Mouse (Mus musculus): ENCODE measurements around the gene Gm49337. TPM values are rescaled to one million over a fixed set of nuclear protein-coding genes. Genes with fewer than 3 reads are reported as not detected.

The Gm49337 gene
- polyA plus RNA-seq, 1 experiment from 2014 or later, result not detected

- WGBS (ENCODE audit: insufficient replicate concordance), result 55% methylated on average over 8 of the region's 8 CpGs
- Histone ChIP-seq H3K4me3 (no peak overlapping the region), H3K4me2 (no peak overlapping the region)
Observed at GRCm38 (mm10) chr4:116165708-116166407, 7.3 kb upstream of the Gm49337 start.

DNA sequence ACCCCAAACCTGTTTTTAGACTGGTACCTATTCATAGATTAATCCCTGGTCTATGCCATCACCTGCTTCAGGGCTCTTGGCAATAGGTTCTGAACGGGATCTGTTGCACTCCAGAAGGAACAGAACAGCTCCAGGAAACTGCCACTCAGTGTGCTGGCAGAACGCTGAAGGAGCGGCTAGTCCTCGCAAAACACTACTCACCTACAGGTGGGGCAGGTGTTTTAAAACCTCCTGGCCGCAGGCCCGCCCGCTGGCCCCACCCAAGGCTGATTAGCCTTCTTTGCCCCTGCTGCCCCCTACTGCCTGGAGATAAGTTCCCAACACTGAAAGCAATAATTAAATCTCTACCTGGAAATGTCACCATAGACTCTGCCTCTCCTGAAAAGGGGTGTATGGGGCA is 5.8 kb upstream of the Gm49337 start, which contains the start of gene Tspan1:
TSS of gene Tspan1 (minus strand) at position 198 of the 400 bp plus-strand sequence.
- 35% methylated on average over 7 of the region's 7 CpGs for WGBS (ENCODE audit: insufficient replicate concordance)
- Histone ChIP-seq H3K4me1 (peaks cover 19% of the 10 kb centered on the region), H3K9me3 (replicated peaks) (no peaks in the 10 kb centered on the region), H3K36me3 (no peaks in the 10 kb centered on the region), H3K9ac (no peak within 1 kb of the TSS), H3K27ac (no peak within 1 kb of the TSS), H3K4me3 (no peak within 1 kb of the TSS), H3K27me3 (replicated peaks) (peaks cover 5% of the 10 kb centered on the region; the same call in 1 of the 2 replicates), H3K4me2 (no peak within 1 kb of the TSS)
- ATAC-seq, result no peak

More at GRCm38 (mm10) chr4:116165708-116166407, 7.3 kb upstream of the Gm49337 start:
- Histone ChIP-seq H3K36me3 (no peaks in the 10 kb centered on the region), H3K4me1 (peaks cover 25% of the 10 kb centered on the region), H3K9ac (no peak overlapping the region), H3K27me3 (replicated peaks) (peaks cover 5% of the 10 kb centered on the region; the same call in 1 of the 2 replicates), H3K9me3 (replicated peaks) (no peaks in the 10 kb centered on the region), H3K27ac (no peak overlapping the region)
- ATAC-seq, result no peak

DNA sequence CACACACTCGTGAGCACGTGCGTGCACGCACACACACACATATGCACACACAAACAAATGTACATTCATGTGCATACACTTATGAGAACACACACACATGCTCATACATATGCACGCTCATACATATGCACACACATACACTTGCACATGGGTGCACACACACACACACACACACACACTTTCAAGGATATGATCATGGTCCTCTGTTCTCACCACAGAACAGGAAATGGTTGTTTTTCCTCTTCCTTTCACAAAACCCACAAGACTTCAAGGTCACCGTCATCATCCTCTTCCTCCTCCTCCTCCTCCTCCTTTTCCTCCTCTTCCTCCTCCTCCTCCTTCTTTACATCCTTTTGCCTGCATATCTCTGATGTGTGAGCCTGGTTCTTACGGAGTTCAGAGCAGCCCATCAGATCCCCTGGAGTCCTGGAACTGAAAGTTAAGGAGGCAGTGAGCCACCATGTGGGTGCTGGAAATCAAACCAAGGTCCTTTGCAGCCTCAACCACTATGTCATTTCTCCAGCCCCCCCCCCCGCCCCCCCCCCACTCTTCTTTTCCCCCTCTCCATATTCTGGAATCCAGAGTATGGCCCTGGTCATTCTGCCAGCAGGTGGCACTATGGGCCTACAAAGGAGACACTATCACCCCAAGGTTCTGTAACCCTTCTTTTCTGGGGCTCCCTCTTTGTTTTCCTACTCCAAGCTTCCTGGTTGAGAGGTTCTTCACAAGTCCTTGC is 4.4 kb upstream of the Gm49337 start:
- no peak overlapping the region for H3K4me3 ChIP-seq
- H3K9me3 ChIP-seq (replicated peaks), result no peaks in the 10 kb centered on the region
- H3K27ac ChIP-seq, result no peak overlapping the region
- ATAC-seq, result peak; percentile 53
- H3K36me3 ChIP-seq, result no peaks in the 10 kb centered on the region
- no peak overlapping the region for H3K4me2 ChIP-seq
- H3K9ac ChIP-seq, result no peak overlapping the region
- H3K27me3 ChIP-seq (replicated peaks), result peaks cover 5% of the 10 kb centered on the region; the same call in 1 of the 2 replicates
- peaks cover 12% of the 10 kb centered on the region for H3K4me1 ChIP-seq
- WGBS (ENCODE audit: insufficient replicate concordance), result 67% methylated on average over 7 of the region's 8 CpGs

- peaks cover 15% of the 10 kb centered on the region for H3K4me1 ChIP-seq
- no peak overlapping the region for H3K4me3 ChIP-seq
- 59% methylated on average over 3 of the region's 3 CpGs for WGBS (ENCODE audit: insufficient replicate concordance)
- no peak overlapping the region for H3K27ac ChIP-seq
- ATAC-seq, result no peak; the same call in 1 of the 2 replicates
- H3K9ac ChIP-seq, result no peak overlapping the region
- no peak overlapping the region for H3K4me2 ChIP-seq
- H3K27me3 ChIP-seq (replicated peaks), result peaks cover 5% of the 10 kb centered on the region; the same call in 1 of the 2 replicates
- H3K9me3 ChIP-seq (replicated peaks), result no peaks in the 10 kb centered on the region
- H3K36me3 ChIP-seq, result no peaks in the 10 kb centered on the region
Observed at GRCm38 (mm10) chr4:116169353-116169672, 3.9 kb upstream of the Gm49337 start.

GRCm38 (mm10) chr4:116173752-116174151 is 568 bp downstream of the Gm49337 start:
- no peak for ATAC-seq
- H3K27ac ChIP-seq, result no peak overlapping the region
- H3K27me3 ChIP-seq (replicated peaks), result peaks cover 13% of the 10 kb centered on the region
- no peaks in the 10 kb centered on the region for H3K9me3 ChIP-seq (replicated peaks)
- H3K4me1 ChIP-seq, result peaks cover 29% of the 10 kb centered on the region
- no peak overlapping the region for H3K9ac ChIP-seq
- H3K4me3 ChIP-seq, result no peak overlapping the region
- no peaks in the 10 kb centered on the region for H3K36me3 ChIP-seq
- H3K4me2 ChIP-seq, result no peak overlapping the region
- 85% methylated on average over 4 of the region's 4 CpGs for WGBS (ENCODE audit: insufficient replicate concordance)

DNA sequence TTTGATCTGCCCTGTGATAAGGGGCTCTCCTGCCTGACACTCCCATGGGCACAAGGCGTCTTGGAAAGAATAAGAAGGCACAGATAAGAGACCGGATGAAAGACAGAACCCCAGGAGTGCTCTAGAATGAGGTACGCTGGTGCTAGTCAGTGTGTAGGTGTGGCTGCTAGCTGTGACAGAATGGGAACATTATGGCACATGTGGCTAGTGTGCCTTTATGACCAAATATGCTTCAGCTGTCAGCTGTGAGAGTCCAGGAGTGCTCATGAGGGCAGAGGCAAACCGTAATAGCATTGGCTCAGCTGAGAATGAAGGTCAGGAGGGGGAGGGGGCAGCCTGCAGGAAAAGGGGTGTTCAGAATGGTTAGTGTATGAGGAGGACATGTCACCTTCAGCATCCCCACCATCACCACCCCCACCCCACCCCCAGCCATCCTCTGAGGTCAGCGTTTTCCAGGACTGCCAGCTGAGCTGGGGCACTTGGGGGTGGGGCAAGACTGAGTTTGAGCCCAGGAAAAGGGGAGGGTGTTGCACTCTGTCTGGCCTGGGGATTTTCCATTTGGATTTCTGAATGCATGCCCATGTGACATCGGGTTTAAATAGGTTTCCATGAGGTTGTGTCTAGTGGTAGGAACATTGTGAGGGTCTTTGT is 1.4 kb downstream of the Gm49337 start:
- no peak overlapping the region for H3K9ac ChIP-seq
- H3K4me3 ChIP-seq, result no peak overlapping the region
- 0 out of 2 replicates have a peak overlapping the region, but pooled peaks have one; percentile 8 for H3K27ac ChIP-seq
- H3K9me3 ChIP-seq (replicated peaks), result no peaks in the 10 kb centered on the region
- H3K4me2 ChIP-seq, result no peak overlapping the region
- 37% methylated on average over 6 of the region's 6 CpGs for WGBS (ENCODE audit: insufficient replicate concordance)
- ATAC-seq, result no peak
- peaks cover 15% of the 10 kb centered on the region for H3K27me3 ChIP-seq (replicated peaks)
- peaks cover 29% of the 10 kb centered on the region for H3K4me1 ChIP-seq
- no peaks in the 10 kb centered on the region for H3K36me3 ChIP-seq

DNA sequence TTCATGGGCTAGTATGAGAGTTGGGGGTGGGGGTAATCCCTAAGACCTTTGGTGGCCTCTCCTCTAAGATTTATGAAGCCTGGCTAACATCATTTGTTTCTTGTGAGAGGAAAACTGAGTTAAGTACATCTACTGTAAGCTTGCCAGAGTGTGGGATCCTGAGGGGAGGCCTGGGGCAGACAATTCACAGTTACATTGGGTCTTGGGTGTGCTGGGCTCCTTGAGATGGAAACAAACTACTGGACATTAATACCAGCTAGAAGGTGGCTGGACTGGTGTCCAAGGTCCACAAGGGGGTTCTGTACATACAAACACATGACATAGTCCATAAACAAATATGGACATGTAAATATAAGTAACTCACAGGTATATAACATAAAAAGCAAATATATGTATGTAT is 2.0 kb downstream of the Gm49337 start:
- no peak overlapping the region for H3K9ac ChIP-seq
- no peaks in the 10 kb centered on the region for H3K9me3 ChIP-seq (replicated peaks)
- H3K36me3 ChIP-seq, result no peaks in the 10 kb centered on the region
- ATAC-seq, result no peak
- H3K27ac ChIP-seq, result 0 out of 2 replicates have a peak overlapping the region, but pooled peaks have one; percentile 8
- peaks cover 20% of the 10 kb centered on the region for H3K27me3 ChIP-seq (replicated peaks)
- peaks cover 29% of the 10 kb centered on the region for H3K4me1 ChIP-seq
- no peak overlapping the region for H3K4me3 ChIP-seq
- peak overlapping the region; percentile 44; the same call in 1 of the 2 replicates for H3K4me2 ChIP-seq

DNA sequence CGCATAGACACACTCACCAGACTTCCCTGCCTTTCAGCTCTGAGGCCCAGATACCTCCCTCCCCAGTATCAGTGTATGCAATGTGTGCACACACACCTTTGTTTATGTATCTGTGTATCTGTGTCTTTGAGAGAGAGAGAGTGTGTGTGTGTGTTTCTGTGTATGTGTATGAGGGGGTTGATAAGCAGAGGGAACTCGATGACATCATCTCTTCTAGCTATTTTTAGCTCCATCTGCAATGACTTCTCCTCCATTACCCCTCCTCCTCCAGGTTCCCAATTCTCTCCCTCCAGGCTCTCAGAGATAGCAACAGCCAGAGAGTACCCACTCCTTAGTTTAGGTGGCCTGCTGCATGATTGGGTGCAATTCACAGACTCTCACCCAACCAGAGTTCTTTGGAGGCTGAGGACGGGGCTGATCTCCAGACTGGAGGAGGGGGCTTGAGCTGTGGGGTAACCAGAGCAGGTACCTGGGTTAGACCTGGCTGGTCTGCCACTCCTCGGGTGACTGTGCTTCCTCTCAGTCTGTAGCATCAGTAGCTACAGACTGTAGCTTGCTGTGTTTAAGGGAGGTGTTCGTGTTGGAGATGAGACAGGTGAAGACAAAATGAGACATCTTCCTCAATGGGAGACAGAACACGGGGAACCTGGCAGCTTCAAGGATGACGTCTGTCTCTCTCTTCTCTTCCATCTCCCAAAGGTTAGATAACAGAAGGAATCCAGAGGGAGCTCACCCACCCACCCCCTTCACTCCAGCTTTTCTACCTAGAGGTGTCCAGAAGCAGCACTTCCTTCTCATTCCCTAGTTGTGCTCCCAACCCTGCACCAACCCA is 2.7 kb downstream of the Gm49337 start:
- H3K9ac ChIP-seq, result no peak overlapping the region
- H3K9me3 ChIP-seq (replicated peaks), result no peaks in the 10 kb centered on the region
- 19% methylated on average over 7 of the region's 7 CpGs for WGBS (ENCODE audit: insufficient replicate concordance)
- peak overlapping the region; percentile 44 for H3K4me2 ChIP-seq
- H3K27me3 ChIP-seq (replicated peaks), result peaks cover 21% of the 10 kb centered on the region
- no peak overlapping the region for H3K4me3 ChIP-seq
- H3K36me3 ChIP-seq, result no peaks in the 10 kb centered on the region
- peak; percentile 86 for ATAC-seq
- H3K27ac ChIP-seq, result peak overlapping the region; percentile 65
- peaks cover 29% of the 10 kb centered on the region for H3K4me1 ChIP-seq

DNA sequence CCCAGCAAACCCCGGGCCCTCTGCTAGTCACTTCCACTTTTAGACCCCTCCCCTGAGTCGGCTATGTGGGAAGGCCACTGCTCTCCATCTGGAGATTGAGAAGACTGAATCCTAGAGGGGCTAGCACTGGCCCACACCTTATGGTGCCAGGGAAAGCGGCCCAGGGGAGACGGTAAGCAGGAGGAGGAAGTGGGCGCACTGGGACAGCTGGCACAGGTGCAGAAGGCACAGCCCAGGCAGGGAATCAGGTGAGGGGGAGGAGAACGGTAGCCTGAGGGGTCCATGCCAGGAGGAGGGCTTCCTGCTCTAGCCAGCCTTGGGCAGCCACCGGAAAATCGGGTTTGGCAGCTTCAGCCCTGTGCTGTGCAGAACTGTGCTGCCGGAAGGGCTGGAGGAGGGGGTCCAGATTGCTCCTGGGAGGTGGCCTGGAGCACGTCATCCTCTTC is 3.4 kb downstream of the Gm49337 start:
- no peak overlapping the region for H3K9ac ChIP-seq

GRCm38 (mm10) chr4:116177140-116177539 is 4.0 kb downstream of the Gm49337 start:
- H3K4me2 ChIP-seq, result peak overlapping the region; percentile 16
- no peaks in the 10 kb centered on the region for H3K36me3 ChIP-seq
- H3K27ac ChIP-seq, result peak overlapping the region; percentile 39; the same call in 1 of the 2 replicates
- no peak overlapping the region for H3K9ac ChIP-seq
- ATAC-seq, result peak; percentile 28; the same call in 1 of the 2 replicates
- H3K9me3 ChIP-seq (replicated peaks), result no peaks in the 10 kb centered on the region
- 23% methylated on average over 5 of the region's 5 CpGs for WGBS (ENCODE audit: insufficient replicate concordance)
- peaks cover 32% of the 10 kb centered on the region for H3K4me1 ChIP-seq
- no peak overlapping the region for H3K4me3 ChIP-seq
- peaks cover 32% of the 10 kb centered on the region for H3K27me3 ChIP-seq (replicated peaks)

More for the DNA sequence above, 3.4 kb downstream of the Gm49337 start:
- H3K4me2 ChIP-seq, result peak overlapping the region; percentile 44
- H3K36me3 ChIP-seq, result no peaks in the 10 kb centered on the region
- peak; percentile 30; the same call in 1 of the 2 replicates for ATAC-seq
- H3K4me3 ChIP-seq, result 0 out of 2 replicates have a peak overlapping the region, but pooled peaks have one; percentile 2
- no peaks in the 10 kb centered on the region for H3K9me3 ChIP-seq (replicated peaks)
- peaks cover 29% of the 10 kb centered on the region for H3K4me1 ChIP-seq
- H3K27me3 ChIP-seq (replicated peaks), result peaks cover 26% of the 10 kb centered on the region
- WGBS (ENCODE audit: insufficient replicate concordance), result 10% methylated on average over 10 of the region's 10 CpGs
- peak overlapping the region; percentile 65 for H3K27ac ChIP-seq

- Histone ChIP-seq H3K9ac (no peak overlapping the region), H3K4me1 (peaks cover 3% of the 10 kb centered on the region; the same call in 1 of the 2 replicates), H3K9me3 (replicated peaks) (no peaks in the 10 kb centered on the region), H3K27me3 (replicated peaks) (peaks cover 59% of the 10 kb centered on the region), H3K4me3 (no peak overlapping the region), H3K27ac (no peak overlapping the region), H3K36me3 (no peaks in the 10 kb centered on the region), H3K4me2 (no peak overlapping the region)
- 54% methylated on average over 3 of the region's 3 CpGs for WGBS (ENCODE audit: insufficient replicate concordance)
- ATAC-seq, result no peak
Observed at GRCm38 (mm10) chr4:116182079-116182478, 8.9 kb downstream of the Gm49337 start.

Measured in liver, embryonic 12.5 days (tissue).